Mouse (Mus musculus) adrenal gland, postnatal 36 days (tissue): ENCODE measurements around the gene Sspo. TPM values are rescaled to one million over a fixed set of nuclear protein-coding genes. Genes with fewer than 3 reads are reported as not detected.
"Not testable (repeated sequence)": the region's sequence is repeated elsewhere in the genome, so short reads cannot be mapped to it uniquely, and the experiment has no call there.

Experiments used
- DNase-seq, 2 experiments: peaks; one replicate each; pipeline ENCODE4 v3.0.0; 2021; ENCODE audit warnings: mixed read lengths in 1 of 2
- total RNA-seq, 2 experiments: library from RNA; stranded (reverse); gene quantifications; 2 replicates each; pipeline ENCODE4 v1.2.3; 2021

The Sspo gene
- total RNA-seq, 2 experiments from 2014 or later: 1.9 to 2.4 TPM

GRCm38 (mm10) chr6:48487747-48488725 is 40.0 kb downstream of the Sspo start:
- peak in 1 of 2 experiments; percentile 39 for DNase-seq

GRCm38 (mm10) chr6:48489741-48490140 is 41.7 kb downstream of the Sspo start:
- DNase-seq: peak in 1 of 2 experiments; percentile 12

- no peak for DNase-seq
Measured at GRCm38 (mm10) chr6:48491361-48491760, 43.3 kb downstream of the Sspo start.

- DNase-seq: no peak
Measured at GRCm38 (mm10) chr6:48493136-48493730, 45.2 kb downstream of the Sspo start.

DNA sequence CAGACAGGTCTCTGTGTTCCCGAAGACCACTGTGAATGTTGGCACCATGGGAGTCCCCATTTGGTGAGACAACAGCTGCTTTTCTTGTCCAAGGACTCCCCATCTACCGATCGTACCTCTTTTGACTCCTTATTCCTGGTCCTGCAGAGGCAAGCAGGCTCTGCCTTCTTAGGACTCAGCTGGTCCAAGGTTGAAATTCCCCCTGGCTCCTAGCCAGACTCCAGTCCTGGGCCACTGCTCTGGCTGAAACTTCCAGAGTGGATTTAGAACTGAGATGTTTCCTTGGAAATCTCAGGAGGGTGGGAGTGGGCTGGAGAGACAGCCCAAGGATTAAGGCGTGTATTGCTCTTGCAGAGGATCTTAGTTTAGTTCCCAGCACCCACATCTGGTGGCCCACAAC is 49.5 kb downstream of the Sspo start:
- peak; percentile 15 to 32 for DNase-seq

DNA sequence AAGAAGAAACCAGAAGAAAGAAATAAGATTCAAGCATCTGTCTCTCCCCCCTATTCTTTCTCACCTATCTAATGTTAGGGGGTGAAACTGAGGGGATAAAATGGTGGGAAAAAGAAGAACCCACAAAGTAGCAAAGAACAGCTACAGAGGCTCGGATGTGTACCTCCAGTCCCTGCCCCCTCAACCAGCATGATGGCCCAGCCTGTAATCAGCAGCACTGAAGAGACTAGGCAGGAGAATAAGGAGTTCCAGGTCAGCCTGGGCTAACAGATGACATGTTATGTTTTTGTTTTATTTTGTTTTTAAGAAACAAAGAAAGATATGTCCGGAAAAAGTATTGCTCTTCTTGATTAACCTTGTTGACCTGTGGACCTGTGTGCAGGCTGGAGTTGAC is 55.8 kb downstream of the Sspo start:
- DNase-seq: no peak

DNA sequence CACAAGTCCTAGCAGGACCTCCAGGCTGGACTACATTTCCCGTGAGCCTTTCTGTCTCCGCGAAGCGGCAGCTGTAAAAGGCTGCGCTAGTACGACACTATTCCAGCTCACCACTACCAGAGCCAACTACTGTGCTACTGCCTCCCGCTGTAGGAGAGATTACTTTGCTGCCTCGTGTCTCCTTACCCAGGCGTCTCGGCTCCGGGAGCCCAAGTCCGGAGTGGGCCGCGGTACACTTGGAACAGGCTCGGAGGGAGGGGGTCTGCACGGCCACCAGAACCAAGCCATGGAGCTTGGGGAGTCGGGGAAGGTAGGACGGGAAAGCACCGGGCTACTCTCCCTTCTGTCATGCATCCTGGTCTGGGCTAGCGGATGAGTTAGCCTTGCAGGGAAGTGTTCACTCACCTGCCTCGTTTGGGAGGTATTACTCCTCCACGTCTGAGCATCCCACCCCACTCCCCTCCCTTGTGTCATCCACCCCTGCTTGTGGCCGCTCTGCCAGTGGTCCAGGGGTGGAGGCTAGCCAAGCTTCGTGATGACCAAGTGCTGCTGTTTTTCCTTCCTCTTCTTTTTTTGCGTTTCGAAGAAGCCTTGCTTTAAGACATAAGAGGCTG is 56.3 kb downstream of the Sspo start:
- DNase-seq: peak; percentile 84 to 89

DNA sequence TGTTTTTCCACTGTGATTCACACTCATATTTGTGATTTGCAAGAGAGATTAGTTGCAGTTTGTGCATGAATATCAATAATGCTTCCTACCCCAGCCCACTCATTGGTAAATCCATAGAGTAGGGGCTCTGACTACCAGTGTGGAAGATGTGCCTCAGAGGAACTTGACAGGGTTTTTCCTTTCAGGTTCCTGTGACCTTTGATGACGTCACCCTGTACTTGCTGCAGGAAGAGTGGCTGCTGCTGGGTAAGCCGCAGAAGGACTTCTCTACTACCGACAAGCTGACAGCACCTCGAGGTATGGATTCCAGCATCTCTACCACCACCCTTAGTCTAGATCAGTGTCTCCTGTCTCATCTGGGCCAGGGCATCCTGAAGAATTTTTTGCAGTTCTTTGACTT is 60.1 kb downstream of the Sspo start:
- no peak for DNase-seq

- DNase-seq: no peak
Measured at GRCm38 (mm10) chr6:48510426-48510825, 62.4 kb downstream of the Sspo start.

- DNase-seq: peak; percentile 44 to 61
Measured at GRCm38 (mm10) chr6:48511861-48512260, 63.8 kb downstream of the Sspo start.

GRCm38 (mm10) chr6:48524882-48525281 is 76.9 kb downstream of the Sspo start:
- not testable (repeated sequence) for DNase-seq

DNA sequence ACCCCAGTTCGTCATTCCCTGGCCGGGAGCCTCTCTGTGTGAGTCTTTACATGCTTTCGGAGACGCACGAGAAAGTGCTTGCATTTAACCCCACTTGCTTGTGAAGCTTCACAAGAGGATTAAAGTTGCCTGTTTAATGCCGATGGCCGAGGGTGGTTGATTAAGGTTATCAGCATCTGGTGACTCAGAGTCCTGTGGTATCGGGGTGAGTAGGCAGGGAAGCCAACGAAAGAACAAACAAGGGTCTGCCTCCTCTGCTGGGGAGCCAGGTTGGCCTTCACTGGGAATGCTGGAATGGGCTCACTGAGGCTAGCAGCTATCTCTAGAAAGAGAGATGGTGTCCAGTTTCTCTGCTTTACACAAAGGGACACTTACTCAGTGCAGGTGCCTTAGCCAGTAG is 79.9 kb downstream of the Sspo start:
- DNase-seq: no peak

DNA sequence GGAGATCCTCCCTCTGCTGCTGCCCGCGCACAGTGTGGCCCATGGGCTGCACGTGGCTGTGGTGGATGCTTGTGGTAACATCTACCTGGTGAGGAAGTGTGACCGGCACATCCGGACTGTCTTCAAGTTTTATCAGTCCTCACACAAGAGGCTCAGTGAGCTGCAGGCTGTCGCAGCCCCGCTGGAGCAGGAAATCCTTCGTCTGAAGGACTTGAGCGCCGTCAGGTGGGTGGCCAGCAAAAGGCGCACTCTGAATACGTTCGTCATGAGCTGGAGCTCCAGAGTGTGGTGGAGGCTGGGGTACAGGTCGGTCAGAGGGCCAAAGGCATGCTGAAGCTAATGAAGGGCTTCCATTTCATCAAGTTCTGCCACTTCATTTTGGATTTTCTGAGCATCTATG is 81.2 kb downstream of the Sspo start:
- DNase-seq: no peak

DNA sequence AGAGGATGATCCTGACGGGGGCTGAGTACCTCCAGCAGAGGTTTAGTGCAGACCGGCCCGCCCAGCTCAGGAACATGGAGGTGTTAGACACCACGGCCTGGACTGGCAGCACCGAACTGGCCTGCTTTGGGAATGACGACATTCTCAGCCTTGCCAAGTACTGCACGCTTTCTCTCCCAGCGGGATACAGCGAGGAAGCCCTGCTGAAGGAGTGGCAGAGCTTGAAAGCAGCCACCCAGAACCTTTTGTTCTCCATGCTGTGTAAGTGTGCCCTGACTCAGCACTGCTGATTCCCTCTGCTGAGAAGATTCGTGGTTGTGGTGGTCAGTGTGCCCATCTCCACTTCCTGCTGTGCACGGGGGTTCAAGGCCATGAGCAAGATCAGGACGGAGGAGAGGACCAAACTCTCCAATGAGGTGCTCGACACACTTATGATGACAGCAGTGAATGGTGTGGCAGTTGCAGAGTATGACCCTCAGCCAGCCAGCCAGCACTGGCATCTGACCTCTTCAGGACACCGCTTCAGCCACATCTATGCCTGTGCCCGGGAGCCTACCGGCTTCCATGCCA is 81.9 kb downstream of the Sspo start:
- no peak for DNase-seq

DNA sequence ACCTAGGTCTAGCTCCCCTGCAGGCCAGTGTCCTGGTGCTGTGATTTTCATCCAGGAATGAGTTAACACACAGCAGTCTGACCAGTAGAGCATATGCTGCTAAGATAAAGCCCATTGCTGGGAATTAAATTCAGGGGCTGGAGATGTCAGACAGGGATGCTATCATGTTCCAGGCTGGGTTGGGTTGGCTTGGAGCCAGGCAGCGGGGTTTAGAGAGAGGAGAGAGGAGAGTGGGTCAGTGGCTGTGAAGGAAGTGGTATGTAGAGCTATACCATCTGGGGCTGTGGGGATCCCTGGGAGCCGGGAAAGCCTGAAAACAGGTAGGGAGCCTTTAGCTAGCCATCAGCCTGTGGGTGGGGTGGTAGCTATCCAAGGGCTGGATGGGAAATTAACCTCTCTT is 82.8 kb downstream of the Sspo start:
- DNase-seq: no peak

DNA sequence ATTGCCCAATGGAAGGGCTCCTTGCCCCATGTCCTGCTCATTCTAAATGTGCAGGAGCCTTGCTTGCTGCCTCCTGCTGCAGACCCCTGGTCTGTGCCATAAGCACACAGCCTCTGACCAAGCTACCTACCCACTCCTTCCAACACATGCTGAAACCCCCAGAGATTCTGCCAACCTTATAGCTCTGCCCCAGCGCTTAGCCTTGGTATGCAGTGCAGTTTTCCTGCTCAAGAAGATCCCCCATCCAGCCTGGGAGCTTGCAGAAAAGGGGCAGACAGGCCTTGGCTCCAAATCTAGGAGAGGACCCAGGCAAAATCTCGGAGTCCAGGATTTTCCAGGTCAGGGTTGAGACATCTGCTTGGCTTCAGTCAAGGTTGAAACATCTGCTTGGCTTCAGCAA is 85.4 kb downstream of the Sspo start:
- DNase-seq: no peak

- DNase-seq: no peak
Measured at GRCm38 (mm10) chr6:48534913-48535312, 86.9 kb downstream of the Sspo start.

GRCm38 (mm10) chr6:48536091-48536490 is 88.1 kb downstream of the Sspo start:
- DNase-seq: no peak

GRCm38 (mm10) chr6:48537105-48537954 is 89.3 kb downstream of the Sspo start, which contains the start of gene Atp6v0e2:
Gene Atp6v0e2 (plus strand): TSS chr6:48537615.
- DNase-seq: peak; percentile 88 to 93

GRCm38 (mm10) chr6:48538841-48539737 is 91.1 kb downstream of the Sspo start:
- peak; percentile 78 to 87 for DNase-seq
